Mouse (Mus musculus) brain, embryonic 14.5 days (tissue): Measurements from ENCODE around the gene Comt.

ENCODE experiments used
- CTCF ChIP-seq: fragments of 200-500 bp; IDR thresholded peaks from 2 replicates; pipeline ENCODE4 v1.5.1; 2012; ENCODE audit warnings: inconsistent platforms, mild to moderate bottlenecking, moderate library complexity, borderline replicate concordance; ENCODE audit not compliant: insufficient read depth, insufficient read length; ENCODE audit errors: extremely low read depth
- POLR2A ChIP-seq: fragments of 200-500 bp; IDR thresholded peaks from 2 replicates; pipeline ENCODE4 v1.6.1; 2012; ENCODE audit warnings: mild to moderate bottlenecking, inconsistent platforms, borderline replicate concordance; ENCODE audit not compliant: poor library complexity, insufficient read depth, insufficient read length, severe bottlenecking; ENCODE audit errors: extremely low read depth

- no peak for TF ChIP-seq POLR2A
- no peak for TF ChIP-seq CTCF
Observed at GRCm38 (mm10) chr16:18373632-18374031, 53.0 kb downstream of the Comt start.
